Mouse (Mus musculus): ENCODE results near the gene Enox1.

Enox1 gene

GRCm38 (mm10) chr14:77195314-77196020 is 38.9 kb downstream of the Enox1 start:
- peak; percentile 54 for DNase-seq (ENCODE audit: extremely low spot score, low spot score)

GRCm38 (mm10) chr14:77196246-77196645 is 39.7 kb downstream of the Enox1 start:
- DNase-seq (ENCODE audit: extremely low spot score, low spot score) = no peak

GRCm38 (mm10) chr14:77197414-77197915 is 40.9 kb downstream of the Enox1 start:
- no peak for DNase-seq (ENCODE audit: extremely low spot score, low spot score)

- no peak for DNase-seq (ENCODE audit: extremely low spot score, low spot score)
These were observed 54.3 kb downstream of the Enox1 start for GRCm38 (mm10) chr14:77210889-77211288.

GRCm38 (mm10) chr14:77213210-77213609 is 56.6 kb downstream of the Enox1 start:
- no peak for DNase-seq (ENCODE audit: extremely low spot score, low spot score)

GRCm38 (mm10) chr14:77214848-77215247 is 58.3 kb downstream of the Enox1 start:
- DNase-seq (ENCODE audit: extremely low spot score, low spot score) = no peak

- no peak for DNase-seq (ENCODE audit: extremely low spot score, low spot score)
These were observed 68.8 kb downstream of the Enox1 start for GRCm38 (mm10) chr14:77225346-77225745.

GRCm38 (mm10) chr14:77238811-77239210 is 82.2 kb downstream of the Enox1 start:
- DNase-seq (ENCODE audit: extremely low spot score, low spot score) = no peak

- no peak for DNase-seq (ENCODE audit: extremely low spot score, low spot score)
These were observed 82.8 kb downstream of the Enox1 start for GRCm38 (mm10) chr14:77239360-77239759.

GRCm38 (mm10) chr14:77246977-77247376 is 90.4 kb downstream of the Enox1 start:
- no peak for DNase-seq (ENCODE audit: extremely low spot score, low spot score)

- DNase-seq (ENCODE audit: extremely low spot score, low spot score) = no peak
These were observed 91.9 kb downstream of the Enox1 start for GRCm38 (mm10) chr14:77248426-77248825.

GRCm38 (mm10) chr14:77248946-77249345 is 92.4 kb downstream of the Enox1 start:
- DNase-seq (ENCODE audit: extremely low spot score, low spot score) = no peak

- no peak for DNase-seq (ENCODE audit: extremely low spot score, low spot score)
These were observed 94.2 kb downstream of the Enox1 start for GRCm38 (mm10) chr14:77250652-77251238.

GRCm38 (mm10) chr14:77255201-77255600 is 98.6 kb downstream of the Enox1 start:
- no peak for DNase-seq (ENCODE audit: extremely low spot score, low spot score)

- no peak for DNase-seq (ENCODE audit: extremely low spot score, low spot score)
These were observed 99.1 kb downstream of the Enox1 start for GRCm38 (mm10) chr14:77255711-77256110.

- DNase-seq (ENCODE audit: extremely low spot score, low spot score) = no peak
These were observed 100.4 kb downstream of the Enox1 start for GRCm38 (mm10) chr14:77256943-77257342.

GRCm38 (mm10) chr14:77257461-77257860 is 100.9 kb downstream of the Enox1 start:
- no peak for DNase-seq (ENCODE audit: extremely low spot score, low spot score)

GRCm38 (mm10) chr14:77258186-77258585 is 101.6 kb downstream of the Enox1 start:
- DNase-seq (ENCODE audit: extremely low spot score, low spot score) = no peak

GRCm38 (mm10) chr14:77259686-77260085 is 103.1 kb downstream of the Enox1 start:
- no peak for DNase-seq (ENCODE audit: extremely low spot score, low spot score)

GRCm38 (mm10) chr14:77260107-77260506 is 103.5 kb downstream of the Enox1 start:
- no peak for DNase-seq (ENCODE audit: extremely low spot score, low spot score)

- DNase-seq (ENCODE audit: extremely low spot score, low spot score) = no peak
These were observed 110.5 kb downstream of the Enox1 start for GRCm38 (mm10) chr14:77266805-77267771.
